Mouse (Mus musculus) thymus, adult 2 months (tissue): ENCODE measurements around the gene Pifo.

Experiments
- CTCF ChIP-seq: fragments of 200-500 bp; IDR thresholded peaks from 2 replicates; pipeline ENCODE4 v1.5.1; 2012; ENCODE audit warnings: mild to moderate bottlenecking, control low read depth, low read length, moderate library complexity, borderline replicate concordance; ENCODE audit not compliant: control insufficient read depth, poor library complexity, insufficient read depth; ENCODE audit errors: extremely low read depth
- POLR2A ChIP-seq: fragments of 200-500 bp; IDR thresholded peaks from 2 replicates; pipeline ENCODE4 v1.6.1; 2012; ENCODE audit warnings: mild to moderate bottlenecking, low read length, control low read depth, moderate library complexity; ENCODE audit not compliant: control insufficient read depth, poor library complexity, insufficient read depth; ENCODE audit errors: extremely low read depth

DNA sequence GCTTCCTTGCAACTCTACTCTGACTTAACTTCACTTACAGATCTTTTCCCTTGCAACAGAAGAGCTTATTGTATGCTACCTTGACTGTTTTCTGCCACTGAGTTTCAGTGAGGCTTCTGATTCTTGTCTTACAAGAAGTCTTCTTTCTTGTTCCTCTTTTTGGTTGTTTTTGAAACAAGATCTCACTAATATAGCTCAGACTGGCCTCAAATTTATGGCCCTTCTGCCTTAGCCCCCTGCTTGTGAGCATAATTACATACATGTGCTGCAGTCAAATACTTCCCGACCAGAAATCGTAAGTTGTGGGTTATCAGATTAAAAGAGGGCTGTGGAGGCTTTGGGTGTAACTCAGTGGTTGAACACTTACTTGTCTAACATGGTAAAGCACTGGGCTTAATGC is 19.7 kb downstream of the Pifo start:
- TF ChIP-seq CTCF: no peak
- TF ChIP-seq POLR2A: no peak
